Mouse (Mus musculus): ENCODE data around the gene Sufu. TPM values are rescaled to one million over a fixed set of nuclear protein-coding genes. Genes with fewer than 3 reads are reported as not detected.
A peak's percentile ranks its signal among the peaks of the same experiment; 100 is the strongest.

Gene Sufu
- total RNA-seq, 1 experiment from 2014 or later: 21.3 TPM

DNA sequence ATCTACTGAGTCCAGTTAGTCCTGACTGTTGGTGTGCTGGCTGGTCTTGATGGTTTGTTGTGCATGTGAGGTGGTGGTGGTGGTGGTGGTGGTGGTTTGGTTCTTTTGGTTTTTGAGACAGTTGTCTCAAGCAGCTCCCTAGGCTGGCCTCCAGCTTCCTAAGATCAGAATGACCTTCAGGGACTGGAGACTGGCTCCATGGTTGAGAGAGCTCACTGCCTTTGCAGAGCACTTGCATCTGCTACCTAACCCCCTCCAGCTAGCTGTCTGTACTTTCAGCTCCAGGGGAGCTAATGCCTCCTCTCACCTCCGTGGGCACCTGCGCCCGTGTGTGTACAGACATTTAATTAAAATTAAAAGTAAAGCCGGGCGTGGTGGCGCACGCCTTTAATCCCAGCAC is 23.7 kb downstream of the Sufu start:
- ATAC-seq (ENCODE audit: extremely low read depth, insufficient number of reproducible peaks, low FRiP score, poor library complexity, severe bottlenecking): no peak

DNA sequence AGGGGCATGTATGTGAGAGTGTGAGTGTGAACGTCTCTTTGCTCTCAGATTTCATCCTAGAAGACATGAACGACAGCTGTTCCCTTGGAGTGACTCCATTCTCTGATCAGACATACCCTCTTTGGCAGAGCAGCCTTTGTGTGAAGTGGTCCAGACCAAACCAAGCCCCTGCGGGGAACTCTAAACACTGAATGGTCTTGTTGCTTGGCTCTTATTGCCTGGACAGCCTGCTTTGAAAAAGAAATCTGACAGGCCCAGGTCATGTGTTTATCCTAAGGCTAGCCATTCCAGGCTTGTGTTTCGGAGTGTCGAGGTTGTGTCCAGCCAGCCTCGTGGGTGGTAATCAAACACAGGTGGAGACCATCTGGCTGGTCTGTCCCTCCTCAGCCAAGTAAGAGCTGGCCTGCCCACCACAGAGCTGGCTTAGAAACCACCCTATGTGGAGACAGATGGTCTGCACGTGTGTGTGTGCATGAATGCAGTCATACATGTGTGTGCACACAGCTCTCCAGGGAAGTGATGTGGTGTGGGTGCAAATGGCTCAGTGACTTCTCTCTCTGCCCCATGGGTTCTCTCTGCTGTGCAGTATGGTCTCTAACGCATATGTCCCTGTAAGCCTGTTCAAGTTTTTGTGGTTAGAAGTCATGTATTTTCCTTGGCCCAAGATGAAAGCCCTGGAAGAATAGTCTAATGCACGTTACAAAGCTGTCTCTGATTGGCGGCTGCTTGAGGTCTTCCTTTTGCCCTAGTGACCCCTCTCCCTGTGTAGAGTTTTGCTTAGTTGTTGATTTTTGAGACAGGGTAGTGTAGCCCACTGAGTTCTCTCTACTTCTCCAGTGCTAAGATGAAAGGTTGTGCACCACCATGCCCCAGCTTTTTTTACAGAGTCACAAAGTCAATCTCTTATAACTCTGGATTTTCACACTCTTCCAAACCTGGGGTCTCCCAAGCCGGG is 26.0 kb downstream of the Sufu start:
- no peak for ATAC-seq (ENCODE audit: extremely low read depth, insufficient number of reproducible peaks, low FRiP score, poor library complexity, severe bottlenecking)

DNA sequence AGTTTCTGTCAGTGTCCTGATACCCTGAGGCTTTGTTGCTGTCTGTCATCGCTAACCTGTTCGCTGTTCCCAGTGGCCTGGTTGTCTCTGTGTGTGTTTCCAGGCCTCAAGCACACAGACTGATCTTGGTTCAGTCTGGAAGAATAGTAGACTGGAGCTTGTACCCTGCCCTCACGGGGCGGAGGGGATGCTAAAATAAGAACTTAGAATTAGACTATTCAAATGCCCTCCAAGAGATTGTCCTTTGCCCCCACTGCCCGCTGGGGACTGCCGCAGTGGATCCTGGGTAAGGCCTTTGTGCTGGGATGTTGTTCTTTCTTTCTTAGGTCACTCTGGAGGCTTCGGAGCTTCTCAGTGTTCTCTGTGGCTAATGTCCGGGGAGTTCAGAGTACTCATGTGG is 28.6 kb downstream of the Sufu start:
- no peak for ATAC-seq (ENCODE audit: extremely low read depth, insufficient number of reproducible peaks, low FRiP score, poor library complexity, severe bottlenecking)

DNA sequence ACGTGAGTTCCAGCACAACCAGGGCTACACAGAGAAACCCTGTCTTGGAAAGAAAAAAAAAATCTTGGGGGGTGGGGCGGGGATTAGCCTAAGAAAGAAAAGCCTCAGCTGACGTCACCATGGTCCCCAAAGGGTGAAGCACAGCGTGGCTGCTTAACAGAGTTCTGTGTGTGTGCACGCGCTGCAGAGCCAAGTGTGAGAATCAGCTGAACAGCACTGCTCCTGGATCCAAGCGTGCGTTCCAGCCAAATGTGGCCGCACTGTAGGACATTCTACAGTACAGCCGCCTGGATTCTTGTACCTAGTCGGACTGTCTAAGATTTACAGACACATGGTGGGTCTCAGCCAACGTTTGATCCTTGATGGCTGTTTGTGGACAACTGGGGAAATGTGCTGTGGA is 29.8 kb downstream of the Sufu start:
- no peak for ATAC-seq (ENCODE audit: extremely low read depth, insufficient number of reproducible peaks, low FRiP score, poor library complexity, severe bottlenecking)

DNA sequence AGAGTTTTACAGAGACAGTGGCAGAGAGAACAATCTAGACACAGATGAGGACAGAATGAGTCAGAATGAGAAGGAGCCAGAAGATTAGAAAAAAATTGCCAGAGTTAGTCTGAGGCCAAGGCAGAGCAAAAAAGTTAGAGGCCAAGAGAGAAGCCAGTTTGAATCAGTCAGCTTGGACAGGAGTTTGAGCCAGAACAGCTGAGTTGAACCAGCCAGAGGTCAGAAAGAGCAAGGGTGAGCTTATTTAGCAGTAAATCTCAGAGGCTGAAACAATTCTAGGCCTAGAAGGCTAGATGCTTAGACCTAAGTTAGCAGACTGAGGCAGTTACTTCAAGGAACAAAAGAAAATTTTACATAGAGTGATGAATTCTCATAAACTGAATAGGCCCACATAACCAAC is 32.6 kb downstream of the Sufu start:
- no peak for ATAC-seq (ENCODE audit: extremely low read depth, insufficient number of reproducible peaks, low FRiP score, poor library complexity, severe bottlenecking)

DNA sequence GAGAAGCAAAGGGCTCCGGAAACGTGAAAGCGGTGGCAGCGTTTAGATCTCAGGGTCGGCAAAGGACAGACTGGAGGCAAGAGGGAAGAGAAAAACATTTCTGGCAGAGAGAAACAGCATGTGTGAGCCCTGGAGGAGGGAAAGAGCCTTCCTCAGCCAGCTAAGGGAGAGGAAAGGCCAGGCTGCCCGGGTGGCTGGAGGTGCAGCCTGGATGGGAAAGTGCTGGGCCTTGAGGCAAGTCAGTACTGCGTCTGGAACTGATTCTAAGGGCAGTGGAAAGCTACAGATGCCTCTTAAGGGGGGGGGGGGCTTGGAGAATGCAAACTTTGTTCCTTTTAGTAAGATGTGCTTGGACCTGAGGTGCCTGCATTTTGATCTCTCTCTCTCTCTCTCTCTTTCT is 37.0 kb downstream of the Sufu start:
- no peak for ATAC-seq (ENCODE audit: extremely low read depth, insufficient number of reproducible peaks, low FRiP score, poor library complexity, severe bottlenecking)

DNA sequence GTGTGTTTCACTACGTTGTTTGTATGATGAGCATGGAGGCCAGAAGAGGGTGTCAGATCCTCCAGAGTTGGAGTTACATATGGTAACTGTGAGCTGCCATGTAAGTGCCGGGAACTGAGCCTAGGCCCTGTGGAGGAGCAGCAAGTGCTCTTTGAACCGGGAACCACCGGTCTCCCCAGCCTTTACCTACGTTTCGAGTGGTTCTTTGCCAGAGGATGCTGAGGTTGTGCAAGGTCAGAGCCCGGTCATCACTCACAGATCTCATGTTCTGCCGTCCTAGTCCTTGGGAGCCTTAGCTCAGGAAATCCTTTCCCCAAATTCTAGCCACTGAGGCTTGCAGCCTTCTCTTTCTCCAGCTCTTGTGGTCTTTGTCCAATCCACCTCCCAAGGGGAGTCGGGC is 37.5 kb downstream of the Sufu start:
- ATAC-seq (ENCODE audit: extremely low read depth, insufficient number of reproducible peaks, low FRiP score, poor library complexity, severe bottlenecking): no peak

DNA sequence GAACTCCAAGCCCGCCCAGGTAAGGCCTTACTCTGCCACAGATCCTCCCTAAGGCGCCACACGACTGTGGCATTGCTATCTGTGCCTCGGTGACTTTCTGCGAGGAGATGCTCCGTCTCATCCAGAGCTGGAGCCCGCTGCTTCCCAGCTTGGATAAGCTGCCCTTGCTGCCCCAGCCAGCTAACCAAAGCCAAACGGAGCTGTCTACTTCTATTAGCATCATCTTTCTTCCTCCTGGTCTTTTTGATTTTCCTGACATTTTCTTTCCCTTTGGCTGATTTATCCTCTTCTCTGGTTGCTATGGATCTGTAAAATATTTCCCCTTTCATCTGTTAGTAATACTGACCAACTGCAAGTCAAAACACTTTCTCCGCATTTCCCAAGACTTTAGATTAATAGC is 37.9 kb downstream of the Sufu start:
- ATAC-seq (ENCODE audit: extremely low read depth, insufficient number of reproducible peaks, low FRiP score, poor library complexity, severe bottlenecking): no peak

DNA sequence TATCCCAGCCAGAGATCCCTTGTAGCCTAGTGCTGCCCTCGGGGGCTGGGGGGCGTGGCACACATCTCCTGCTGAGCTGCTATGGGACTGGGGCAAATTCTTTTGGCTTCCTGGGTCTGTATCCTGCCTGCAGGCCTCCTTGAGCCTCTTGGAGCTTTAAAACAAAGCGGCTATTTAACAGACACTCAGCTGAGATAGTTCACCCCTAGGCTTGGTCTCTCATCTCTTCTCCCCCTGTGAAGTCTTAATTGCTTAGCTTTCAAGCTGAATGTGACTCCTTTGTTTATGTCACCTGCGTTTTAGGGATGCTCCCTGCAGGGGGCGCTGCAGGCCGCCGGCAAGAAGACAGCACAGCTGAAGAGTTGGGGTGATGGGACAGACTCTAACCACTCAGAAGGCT is 38.8 kb downstream of the Sufu start:
- ATAC-seq (ENCODE audit: extremely low read depth, insufficient number of reproducible peaks, low FRiP score, poor library complexity, severe bottlenecking): no peak

DNA sequence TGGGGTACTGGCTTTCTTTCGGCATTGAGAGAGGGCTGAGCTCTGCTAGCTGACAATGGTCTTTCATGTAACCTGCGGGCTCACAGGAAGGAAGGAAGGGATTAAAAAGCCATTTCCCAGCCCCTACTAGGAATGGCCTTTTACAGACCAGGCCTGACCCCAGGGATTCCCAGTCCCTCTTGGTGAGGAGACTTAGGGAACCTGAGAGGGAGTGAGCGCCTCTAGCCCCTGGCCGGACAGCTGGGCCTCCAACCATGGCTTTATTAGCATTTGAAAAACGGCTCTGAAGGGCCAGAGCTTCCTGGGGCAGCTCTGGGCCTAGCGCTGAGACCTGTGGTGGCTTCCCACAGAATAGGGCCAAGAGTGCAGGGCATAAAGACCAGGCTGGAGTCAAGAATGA is 46.8 kb downstream of the Sufu start:
- no peak for ATAC-seq (ENCODE audit: extremely low read depth, insufficient number of reproducible peaks, low FRiP score, poor library complexity, severe bottlenecking)

DNA sequence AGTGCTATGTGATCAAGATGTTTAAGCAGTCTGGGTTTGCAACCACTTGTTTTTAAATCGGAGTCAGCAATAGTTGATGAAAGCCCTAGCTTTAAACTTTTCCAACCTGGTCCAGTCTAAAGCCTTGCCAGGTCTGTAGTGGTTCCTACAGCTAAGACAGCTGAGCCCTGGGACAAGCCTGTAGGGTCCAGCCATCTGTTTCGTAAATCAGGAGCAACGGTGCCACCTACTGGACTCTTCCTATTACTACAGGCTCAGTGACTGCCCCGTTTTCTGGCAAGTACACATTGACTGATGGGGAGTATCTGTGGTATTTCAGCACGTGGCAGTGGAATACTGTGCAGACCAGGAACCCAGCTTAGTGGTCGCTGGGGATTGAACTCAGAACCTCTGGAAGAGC is 47.5 kb downstream of the Sufu start:
- ATAC-seq (ENCODE audit: extremely low read depth, insufficient number of reproducible peaks, low FRiP score, poor library complexity, severe bottlenecking): peak; percentile 78

DNA sequence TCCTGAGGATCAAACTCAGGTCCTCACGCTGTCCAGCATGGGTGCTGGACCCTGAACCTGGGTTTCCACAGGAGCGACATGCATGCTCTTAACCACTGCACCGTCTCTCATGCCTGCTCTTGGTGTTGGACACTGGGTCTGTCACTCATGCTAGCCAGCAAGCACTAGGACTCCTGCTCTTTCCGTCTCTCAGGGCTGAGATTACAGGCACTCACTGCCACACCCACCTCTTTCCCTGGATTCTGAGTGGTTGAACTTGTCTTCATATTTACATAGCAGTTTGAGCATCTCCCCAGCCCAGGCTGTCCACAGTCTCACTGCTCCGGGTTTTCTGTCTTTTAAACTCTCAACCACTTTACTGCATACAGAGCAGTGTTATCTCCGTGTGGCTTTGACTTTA is 48.9 kb downstream of the Sufu start:
- no peak for ATAC-seq (ENCODE audit: extremely low read depth, insufficient number of reproducible peaks, low FRiP score, poor library complexity, severe bottlenecking)

DNA sequence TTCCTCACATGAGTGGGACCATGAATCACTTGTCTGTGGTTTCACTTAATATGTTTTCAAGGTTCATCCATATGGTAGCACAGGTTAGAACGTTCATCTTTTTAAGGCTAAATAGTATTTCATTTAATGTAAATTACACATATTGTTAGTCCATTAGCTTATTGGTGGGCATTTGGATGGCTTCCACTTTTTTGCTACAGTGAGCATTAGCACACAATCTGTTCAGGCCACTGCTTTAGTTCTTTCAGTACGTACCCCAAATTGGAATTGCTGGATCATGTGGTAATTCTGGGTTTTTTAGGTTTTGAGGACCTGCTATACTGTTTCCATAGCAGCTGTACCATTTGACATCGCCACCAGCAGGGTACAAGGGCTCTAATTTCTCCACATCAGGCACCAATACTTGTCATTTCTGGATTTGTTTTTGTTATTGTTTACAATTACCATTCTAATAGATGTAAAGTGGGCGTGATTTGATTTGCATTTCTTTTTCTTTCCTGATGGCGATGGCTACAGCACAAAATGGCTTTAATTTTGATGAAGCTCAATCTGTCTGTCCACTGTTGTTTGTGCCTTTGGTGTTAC is 49.8 kb downstream of the Sufu start:
- ATAC-seq (ENCODE audit: extremely low read depth, insufficient number of reproducible peaks, low FRiP score, poor library complexity, severe bottlenecking): no peak

DNA sequence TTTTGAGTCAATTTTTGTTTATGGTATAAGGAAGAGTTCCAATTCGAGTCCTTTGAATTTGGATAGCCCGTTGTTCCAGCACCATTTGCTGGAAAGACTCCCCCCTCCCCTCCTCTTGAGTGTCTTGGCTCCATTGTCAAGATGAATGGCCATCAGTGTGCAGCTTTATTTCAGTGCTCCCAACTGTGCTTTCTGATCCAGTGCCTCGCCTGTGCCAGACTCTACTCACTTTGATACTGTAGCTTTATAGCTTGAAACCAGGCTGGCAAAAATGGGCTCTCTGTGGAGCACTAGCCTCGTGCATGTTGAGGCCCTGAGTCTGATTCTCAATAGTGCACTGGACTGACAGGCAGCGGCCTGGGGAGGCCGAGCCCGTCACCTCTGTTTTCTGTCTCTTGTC is 50.4 kb downstream of the Sufu start:
- no peak for ATAC-seq (ENCODE audit: extremely low read depth, insufficient number of reproducible peaks, low FRiP score, poor library complexity, severe bottlenecking)

DNA sequence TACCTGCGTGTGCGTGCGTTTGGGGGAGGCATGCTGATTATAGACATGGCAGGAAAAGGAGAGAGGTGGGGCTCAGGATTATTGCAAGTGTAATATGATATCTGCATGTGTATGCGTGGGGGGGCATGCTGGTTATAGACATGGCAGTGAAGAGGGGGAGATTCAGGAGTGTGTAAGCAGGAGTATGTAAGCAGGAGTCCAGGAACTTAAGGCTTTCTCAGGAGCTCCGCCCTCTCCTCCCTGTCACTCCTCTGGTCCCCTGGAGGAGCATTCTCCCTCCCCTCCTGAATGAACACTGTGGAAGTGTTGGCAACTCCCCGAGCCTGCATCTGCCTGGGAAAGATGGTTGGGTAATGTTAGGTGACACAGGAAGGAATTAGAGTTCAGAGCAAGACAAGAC is 51.2 kb downstream of the Sufu start:
- no peak for ATAC-seq (ENCODE audit: extremely low read depth, insufficient number of reproducible peaks, low FRiP score, poor library complexity, severe bottlenecking)

DNA sequence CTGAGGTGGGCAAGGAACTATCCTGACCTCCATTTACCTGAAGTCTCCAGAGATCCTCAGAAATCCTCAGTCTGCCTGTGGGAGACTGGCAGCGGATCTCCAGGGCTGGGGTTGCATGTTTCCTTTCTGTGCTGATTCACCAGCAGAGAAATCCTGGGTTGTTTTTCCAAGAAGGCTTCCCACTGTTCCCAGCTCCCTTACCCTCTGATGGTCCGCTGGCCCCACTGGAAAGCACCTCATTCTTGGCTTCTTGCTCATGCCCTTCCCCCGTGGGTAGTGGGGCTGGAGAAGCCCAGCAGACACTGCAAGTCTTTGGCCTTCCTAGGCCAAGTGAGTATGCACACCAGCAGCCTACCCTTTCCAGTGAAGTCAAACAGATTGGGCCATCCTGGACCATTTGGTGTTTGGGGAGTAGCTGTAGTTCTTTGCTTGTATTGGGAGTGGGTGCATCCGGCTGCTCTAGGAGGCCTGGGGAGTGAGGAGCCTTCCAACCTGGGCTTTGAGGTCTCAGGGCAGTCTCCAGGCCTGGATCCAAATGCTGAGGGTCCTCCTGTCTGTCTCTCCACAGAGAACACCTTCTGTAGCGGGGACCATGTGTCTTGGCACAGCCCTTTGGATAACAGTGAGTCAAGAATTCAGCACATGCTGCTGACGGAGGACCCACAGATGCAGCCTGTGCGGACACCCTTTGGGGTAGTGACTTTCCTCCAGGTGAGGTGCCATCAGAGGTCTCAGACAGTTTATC is 52.7 kb downstream of the Sufu start:
- ATAC-seq (ENCODE audit: extremely low read depth, insufficient number of reproducible peaks, low FRiP score, poor library complexity, severe bottlenecking): no peak

DNA sequence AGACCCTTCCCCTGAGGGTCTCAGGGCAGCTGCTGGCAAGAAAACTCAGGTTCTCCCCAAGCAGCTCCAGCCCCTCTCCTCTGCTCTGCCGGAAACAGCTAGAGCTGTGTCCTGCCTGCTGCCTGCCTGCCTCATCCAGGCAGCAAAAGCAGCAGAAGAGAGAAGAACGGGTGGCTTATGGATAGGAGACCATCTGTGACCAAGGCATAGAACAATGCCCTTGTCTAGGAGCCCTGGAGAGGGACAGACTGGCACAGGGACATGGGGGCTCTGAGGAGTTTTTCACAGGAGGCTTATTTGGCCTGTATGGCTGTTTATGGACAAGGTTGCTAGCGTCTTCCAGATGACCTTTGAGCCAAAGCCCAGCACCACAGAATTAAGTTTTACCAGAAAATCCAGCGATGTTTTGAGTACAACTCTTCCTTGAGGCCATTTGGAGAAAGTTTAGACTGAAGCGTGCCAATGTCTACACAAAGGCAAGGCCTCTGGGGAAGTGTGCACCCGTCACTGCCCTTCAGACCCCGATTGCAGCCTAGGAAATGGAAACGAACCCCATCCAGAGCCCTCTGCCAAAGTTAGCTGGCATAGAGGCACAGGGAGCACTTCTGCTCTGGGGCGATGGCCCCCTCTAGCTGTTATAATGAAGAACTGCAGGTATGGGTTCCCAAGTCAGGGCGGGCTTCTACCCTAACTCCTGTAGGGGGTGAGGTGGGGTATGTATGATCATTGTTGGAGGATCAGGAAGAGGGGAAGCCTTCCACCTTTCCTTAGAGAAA is 55.5 kb downstream of the Sufu start:
- ATAC-seq (ENCODE audit: extremely low read depth, insufficient number of reproducible peaks, low FRiP score, poor library complexity, severe bottlenecking): peak; percentile 70

DNA sequence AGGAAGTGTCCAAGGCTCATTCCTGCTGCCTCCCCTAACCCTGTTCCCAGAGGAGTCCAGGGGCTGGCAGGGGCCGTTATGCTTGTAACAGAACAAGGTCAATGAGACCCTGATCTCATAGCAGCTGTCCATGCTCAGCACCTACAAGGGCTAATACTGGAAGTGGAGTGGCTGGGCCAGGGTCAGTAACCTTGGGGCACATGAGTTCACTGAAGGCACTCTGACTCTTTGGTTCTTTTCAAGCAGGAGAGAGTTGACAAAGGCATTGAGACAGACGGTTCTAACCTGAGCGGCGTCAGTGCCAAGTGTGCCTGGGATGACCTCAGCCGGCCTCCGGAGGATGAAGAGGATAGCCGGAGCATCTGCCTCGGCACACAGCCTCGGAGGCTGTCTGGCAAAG is 56.2 kb downstream of the Sufu start:
- ATAC-seq (ENCODE audit: extremely low read depth, insufficient number of reproducible peaks, low FRiP score, poor library complexity, severe bottlenecking): no peak

All from neutrophil, adult 5-6 weeks (primary cell).